Mouse (Mus musculus): ENCODE data around the gene Prl.
"Not testable (repeated sequence)": the region's sequence is repeated elsewhere in the genome, so short reads cannot be mapped to it uniquely, and the experiment has no call there.

Gene Prl

GRCm38 (mm10) chr13:27057270-27057669 lies at the start of gene Prl:
TSS of gene Prl (plus strand) at chr13:27057570.
- ATAC-seq (ENCODE audit: insufficient number of reproducible peaks, low FRiP score, low TSS enrichment) = no peak

DNA sequence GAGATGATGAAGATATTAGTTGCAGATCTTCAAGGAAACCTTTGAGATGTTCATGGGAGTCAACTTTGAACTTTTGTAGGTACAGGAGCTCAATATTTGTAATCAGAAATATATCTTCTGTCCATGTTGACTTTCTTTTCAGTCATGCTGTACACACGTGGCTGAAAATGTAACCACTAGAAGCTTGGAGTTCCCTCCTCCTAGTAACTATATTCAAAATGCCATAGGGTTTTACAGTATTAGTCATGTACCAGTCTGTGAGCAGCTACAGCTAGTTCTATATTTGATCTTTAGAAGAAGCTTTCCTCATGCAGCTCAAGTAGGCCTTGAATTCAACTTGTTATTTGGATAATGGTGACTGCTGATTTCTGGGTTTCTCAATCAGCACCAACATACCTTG lies 30.8 kb upstream of the Prl start:
- no peak for ATAC-seq (ENCODE audit: insufficient number of reproducible peaks, low FRiP score, low TSS enrichment)

GRCm38 (mm10) chr13:27027376-27027775 lies 30.0 kb upstream of the Prl start:
- ATAC-seq (ENCODE audit: insufficient number of reproducible peaks, low FRiP score, low TSS enrichment) = no peak

DNA sequence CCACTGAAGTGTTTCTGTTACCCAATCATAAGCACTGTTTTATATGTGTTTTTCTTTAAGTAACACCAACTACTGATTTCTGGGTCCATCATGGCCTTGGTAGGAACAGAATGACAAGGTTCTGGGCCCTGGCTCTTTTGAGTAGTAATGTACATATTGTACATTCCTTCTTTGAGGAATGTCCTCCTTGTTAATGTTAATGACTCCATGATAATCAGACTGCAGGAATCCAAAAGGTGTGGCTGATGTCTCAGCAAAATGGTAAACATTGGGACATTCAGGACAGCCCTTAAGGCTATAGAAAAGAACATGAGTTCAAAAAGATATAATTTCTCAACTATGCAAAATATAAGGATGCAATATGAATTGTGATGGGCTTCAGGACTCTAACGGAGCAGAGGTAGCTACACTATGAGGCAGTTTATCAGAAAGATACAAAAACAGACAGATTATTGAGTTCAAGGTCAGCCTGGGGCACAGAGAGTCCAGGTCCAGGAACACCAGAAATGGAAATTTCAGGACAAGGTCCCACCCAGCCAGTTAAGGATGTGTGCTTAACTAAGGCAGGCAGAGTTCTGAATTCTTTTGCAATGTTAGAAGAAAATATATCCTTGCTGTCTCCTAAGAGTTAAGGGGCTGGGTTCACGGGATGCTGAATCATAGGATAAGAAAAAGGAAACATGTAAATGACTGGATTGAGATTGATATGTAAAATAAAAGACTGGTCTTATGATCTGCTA lies 28.7 kb upstream of the Prl start:
- ATAC-seq (ENCODE audit: insufficient number of reproducible peaks, low FRiP score, low TSS enrichment) = no peak

- ATAC-seq (ENCODE audit: insufficient number of reproducible peaks, low FRiP score, low TSS enrichment) = no peak
These were observed 26.1 kb upstream of the Prl start for GRCm38 (mm10) chr13:27031101-27031852.

DNA sequence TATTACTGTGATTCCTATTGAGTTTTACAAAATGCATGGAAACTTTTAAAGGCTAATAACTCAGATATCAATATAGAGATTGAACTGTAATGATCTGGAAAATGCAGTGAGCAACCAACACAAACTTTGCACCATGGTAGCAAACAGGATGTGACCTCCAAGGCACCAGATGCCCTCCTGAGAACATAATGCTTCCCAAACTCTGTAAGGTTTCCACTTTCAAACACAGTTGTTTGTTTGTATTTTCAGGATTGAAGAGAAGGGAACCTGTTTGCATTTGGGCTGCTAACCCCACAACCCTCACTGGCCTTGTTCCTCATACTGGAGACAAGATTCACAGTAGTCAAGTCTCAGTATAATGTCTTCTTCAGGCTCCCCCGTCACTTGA lies 25.5 kb upstream of the Prl start:
- no peak for ATAC-seq (ENCODE audit: insufficient number of reproducible peaks, low FRiP score, low TSS enrichment)

GRCm38 (mm10) chr13:27032998-27033397 lies 24.4 kb upstream of the Prl start:
- ATAC-seq (ENCODE audit: insufficient number of reproducible peaks, low FRiP score, low TSS enrichment) = no peak

DNA sequence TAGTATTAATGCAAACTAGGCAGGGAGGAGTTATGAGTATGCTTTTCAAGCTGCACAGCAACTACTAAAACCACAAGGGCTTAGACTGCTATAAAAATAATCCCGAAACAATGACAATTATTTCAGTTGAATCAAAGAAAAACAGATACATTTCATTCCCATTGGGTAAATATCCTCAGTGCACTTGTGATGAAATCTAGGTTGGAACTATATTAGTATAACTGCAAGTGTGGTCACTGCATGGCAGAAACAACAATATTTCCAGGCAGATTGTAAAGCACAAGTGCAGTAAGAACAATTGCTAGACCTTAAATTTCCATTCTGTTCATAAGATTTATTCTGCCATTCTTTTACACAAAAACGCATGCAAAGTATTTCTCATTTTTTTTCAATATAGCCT lies 15.2 kb upstream of the Prl start:
- no peak for ATAC-seq (ENCODE audit: insufficient number of reproducible peaks, low FRiP score, low TSS enrichment)

- ATAC-seq (ENCODE audit: insufficient number of reproducible peaks, low FRiP score, low TSS enrichment) = no peak
These were observed 14.0 kb upstream of the Prl start for GRCm38 (mm10) chr13:27043326-27043725.

GRCm38 (mm10) chr13:27059177-27059576 lies 1.8 kb downstream of the Prl start:
- no peak for ATAC-seq (ENCODE audit: insufficient number of reproducible peaks, low FRiP score, low TSS enrichment)

- ATAC-seq (ENCODE audit: insufficient number of reproducible peaks, low FRiP score, low TSS enrichment) = not testable (repeated sequence)
These were observed 36.5 kb downstream of the Prl start, which contains the start of gene Prl3d1 for GRCm38 (mm10) chr13:27093890-27094289. TSS of gene Prl3d1 (plus strand) at chr13:27094190.
